Mouse (Mus musculus) erythroid progenitor cell, adult 5-6 weeks (primary cell): Measurements from ENCODE around the gene Btbd35f15. TPM values are rescaled to one million over a fixed set of nuclear protein-coding genes. Genes with fewer than 3 reads are reported as not detected.
"Not testable (repeated sequence)": the region's sequence is repeated elsewhere in the genome, so short reads cannot be mapped to it uniquely, and the experiment has no call there.

Source experiments
- ATAC-seq: replicated peaks from 2 replicates; pipeline ENCODE4 v1.8.0; 2016; ENCODE audit warnings: moderate number of reproducible peaks, mild to moderate bottlenecking, moderate TSS enrichment, inconsistent platforms; ENCODE audit not compliant: poor library complexity, low FRiP score, severe bottlenecking
- total RNA-seq, 2 experiments: library from RNA; stranded (forward) in 1 of 2; stranded (reverse) in 1 of 2; fragments of 150-400 nt in 1 of 2; fragments of 186-747, 209-891 nt in 1 of 2; gene quantifications; 2 replicates each; pipeline versions ENCODE4 v1.2.3 to v1.2.4; 2015 to 2017; ENCODE audit warnings: low replicate concordance in 2 of 2

Btbd35f15 gene
- total RNA-seq (2015; ENCODE audit: low replicate concordance): not detected in 2 replicates
- total RNA-seq (2017; ENCODE audit: low replicate concordance): not detected in 2 replicates

GRCm38 (mm10) chrX:33577214-33577613 is at the start of gene Btbd35f15:
Btbd35f15 (minus strand) TSS chrX:33577314.
- not testable (repeated sequence) for ATAC-seq

Other genes with a start within 250 kb of the Btbd35f15 start
- not detected in 2 replicates for gene Btbd35f13, start 79.9 kb upstream of the Btbd35f15 start, total RNA-seq (2015; ENCODE audit: low replicate concordance)
- gene Btbd35f13, start 79.9 kb upstream of the Btbd35f15 start, total RNA-seq (2017; ENCODE audit: low replicate concordance): not detected in 2 replicates
- not detected in 2 replicates for gene Btbd35f14, start 125.0 kb upstream of the Btbd35f15 start, total RNA-seq (2015; ENCODE audit: low replicate concordance)
- gene Btbd35f14, start 125.0 kb upstream of the Btbd35f15 start, total RNA-seq (2017; ENCODE audit: low replicate concordance): not detected in 2 replicates